Mouse (Mus musculus) testis, adult 2 months (tissue): ENCODE results near the gene 1810009A15Rik. TPM values are rescaled to one million over a fixed set of nuclear protein-coding genes. Genes with fewer than 3 reads are reported as not detected.
A peak's percentile ranks its signal among the peaks of the same experiment; 100 is the strongest.
"Not testable (repeated sequence)": the region's sequence is repeated elsewhere in the genome, so short reads cannot be mapped to it uniquely, and the experiment has no call there.

Source experiments
- H3K27ac ChIP-seq: fragments of 200-500 bp; 2 replicates; pipeline ENCODE4 v1.5.1; 2012; ENCODE audit warnings: low read depth, low read length; ENCODE audit not compliant: control insufficient read depth, insufficient read depth
- H3K27me3 ChIP-seq: fragments of 200-500 bp; 2 replicates; pipeline ENCODE4 v1.6.1; 2012; ENCODE audit warnings: mild to moderate bottlenecking, low read length, moderate library complexity; ENCODE audit not compliant: control insufficient read depth, insufficient read depth
- H3K36me3 ChIP-seq: fragments of 200-500 bp; 2 replicates; pipeline ENCODE4 v1.6.1; 2012; ENCODE audit warnings: mild to moderate bottlenecking, low read length; ENCODE audit not compliant: control insufficient read depth, insufficient read depth
- H3K4me1 ChIP-seq: fragments of 200-500 bp; 2 replicates; pipeline ENCODE4 v1.6.1; 2012; ENCODE audit warnings: low read length; ENCODE audit not compliant: control insufficient read depth, insufficient read depth
- H3K4me3 ChIP-seq: fragments of 200-500 bp; 2 replicates; pipeline ENCODE4 v1.5.1; 2012; ENCODE audit warnings: low read depth, mild to moderate bottlenecking, low read length, moderate library complexity, mixed read lengths; ENCODE audit not compliant: control insufficient read depth
- CTCF ChIP-seq: fragments of 200-500 bp; IDR thresholded peaks from 2 replicates; pipeline ENCODE4 v1.5.1; 2012; ENCODE audit warnings: low read depth, mild to moderate bottlenecking, inconsistent platforms, low read length, moderate library complexity; ENCODE audit not compliant: control insufficient read depth, insufficient read depth, insufficient replicate concordance
- POLR2A ChIP-seq: fragments of 200-500 bp; IDR thresholded peaks from 2 replicates; pipeline ENCODE4 v1.6.1; 2012; ENCODE audit warnings: low read depth, mild to moderate bottlenecking, inconsistent platforms, low read length, moderate library complexity; ENCODE audit not compliant: control insufficient read depth
- polyA plus RNA-seq: library from polyadenylated mRNA; depleted of rRNA; stranded (reverse); fragments of >200 nt; gene quantifications from 2 replicates; pipeline ENCODE4 v1.2.3, GENCODE M21; 2012

Gene 1810009A15Rik
- polyA plus RNA-seq, 1 experiment: 48.4 TPM

DNA sequence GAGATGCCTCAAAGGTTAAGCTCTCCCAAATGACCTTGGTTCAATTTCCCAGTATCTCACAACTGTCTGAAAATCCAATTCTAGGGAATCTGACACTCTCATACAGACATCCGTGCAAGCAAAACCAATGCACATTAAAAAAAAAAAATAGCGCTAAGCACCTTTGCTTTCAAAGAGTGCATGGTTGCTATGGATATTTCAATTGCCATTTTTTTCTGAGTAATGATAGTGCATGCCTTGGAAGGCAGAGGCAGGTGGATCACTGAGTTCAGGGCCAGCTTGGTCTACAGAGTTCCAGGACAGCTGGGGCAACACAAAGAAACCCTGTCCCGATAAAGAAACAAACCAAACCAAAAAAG is 7.6 kb upstream of the 1810009A15Rik start:
- H3K4me1 ChIP-seq: peaks cover 3% of the 10 kb centered on the region
- no peak for TF ChIP-seq CTCF
- no peak for TF ChIP-seq POLR2A
- H3K27ac ChIP-seq: no peak overlapping the region
- no peaks in the 10 kb centered on the region; the same call in 1 of the 2 replicates for H3K36me3 ChIP-seq
- no peaks in the 10 kb centered on the region for H3K27me3 ChIP-seq
- peak overlapping the region; percentile 92; the same call in 1 of the 2 replicates for H3K4me3 ChIP-seq

DNA sequence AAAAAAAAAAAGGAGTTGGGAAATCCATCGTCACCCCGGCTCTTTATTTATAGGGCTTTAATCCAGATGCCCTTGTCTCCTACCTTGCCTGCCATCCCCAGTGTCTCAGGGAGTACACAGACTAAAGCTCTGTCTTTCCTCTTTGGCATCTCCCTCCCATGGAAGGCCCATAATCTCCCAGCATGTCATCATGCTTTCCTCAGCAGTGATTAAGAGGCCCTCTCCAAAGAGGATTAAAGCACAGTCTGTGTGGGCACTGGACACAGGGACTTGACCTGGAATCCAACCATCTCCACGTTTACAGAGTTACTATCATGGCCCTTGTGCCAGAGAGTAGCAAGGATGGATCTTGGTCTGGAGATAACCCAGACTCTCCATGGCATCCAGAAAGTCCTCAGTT is 5.0 kb upstream of the 1810009A15Rik start, which contains the start of the genes Lbhd1 and Gm49403:
TSS of gene Lbhd1 (plus strand) at position 117 of the 400 bp plus-strand sequence.
TSS of gene Gm49403 (plus strand) at position 315 of the 400 bp plus-strand sequence.
- H3K4me3 ChIP-seq: no peak within 1 kb of the TSS
- no peaks in the 10 kb centered on the region for H3K27me3 ChIP-seq
- TF ChIP-seq POLR2A (no peak), CTCF (no peak)
- peaks cover 7% of the 10 kb centered on the region for H3K4me1 ChIP-seq
- no peaks in the 10 kb centered on the region for H3K36me3 ChIP-seq
- no peak within 1 kb of the TSS for H3K27ac ChIP-seq

DNA sequence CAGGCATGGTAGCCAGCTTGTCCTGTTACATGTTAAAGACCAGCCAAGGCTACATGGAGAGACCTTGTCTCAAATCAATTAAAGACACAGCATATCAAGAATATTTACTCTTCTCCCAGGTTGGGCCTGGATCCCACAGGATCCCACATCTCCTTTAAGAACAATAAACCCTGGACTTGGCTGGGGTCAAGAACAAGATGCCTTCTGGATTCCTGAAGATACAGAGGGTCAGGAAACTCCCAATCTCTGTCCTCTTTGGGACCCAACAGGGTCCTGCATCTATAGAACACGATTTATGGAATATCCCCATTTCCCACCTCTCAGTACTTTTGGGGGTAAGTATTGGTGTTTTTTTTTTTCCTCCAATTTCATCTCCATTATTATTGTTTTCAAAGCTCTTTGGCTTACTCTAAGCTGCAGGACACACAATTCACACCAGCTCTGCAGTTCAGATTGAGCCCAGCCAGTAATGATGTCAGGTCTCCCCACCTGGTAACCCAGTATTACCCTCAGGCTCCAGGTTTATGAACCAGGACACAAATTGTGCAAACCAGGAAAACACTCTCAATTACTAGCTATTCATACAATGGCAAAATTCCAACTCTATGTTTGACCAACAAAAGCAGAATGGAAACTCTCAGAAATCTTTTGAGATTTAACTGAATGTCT is 1.6 kb upstream of the 1810009A15Rik start:
- TF ChIP-seq POLR2A (no peak), CTCF (no peak)
- H3K4me3 ChIP-seq: no peak overlapping the region
- no peaks in the 10 kb centered on the region for H3K36me3 ChIP-seq
- peaks cover 4% of the 10 kb centered on the region for H3K4me1 ChIP-seq
- no peaks in the 10 kb centered on the region for H3K27me3 ChIP-seq
- H3K27ac ChIP-seq: no peak overlapping the region

DNA sequence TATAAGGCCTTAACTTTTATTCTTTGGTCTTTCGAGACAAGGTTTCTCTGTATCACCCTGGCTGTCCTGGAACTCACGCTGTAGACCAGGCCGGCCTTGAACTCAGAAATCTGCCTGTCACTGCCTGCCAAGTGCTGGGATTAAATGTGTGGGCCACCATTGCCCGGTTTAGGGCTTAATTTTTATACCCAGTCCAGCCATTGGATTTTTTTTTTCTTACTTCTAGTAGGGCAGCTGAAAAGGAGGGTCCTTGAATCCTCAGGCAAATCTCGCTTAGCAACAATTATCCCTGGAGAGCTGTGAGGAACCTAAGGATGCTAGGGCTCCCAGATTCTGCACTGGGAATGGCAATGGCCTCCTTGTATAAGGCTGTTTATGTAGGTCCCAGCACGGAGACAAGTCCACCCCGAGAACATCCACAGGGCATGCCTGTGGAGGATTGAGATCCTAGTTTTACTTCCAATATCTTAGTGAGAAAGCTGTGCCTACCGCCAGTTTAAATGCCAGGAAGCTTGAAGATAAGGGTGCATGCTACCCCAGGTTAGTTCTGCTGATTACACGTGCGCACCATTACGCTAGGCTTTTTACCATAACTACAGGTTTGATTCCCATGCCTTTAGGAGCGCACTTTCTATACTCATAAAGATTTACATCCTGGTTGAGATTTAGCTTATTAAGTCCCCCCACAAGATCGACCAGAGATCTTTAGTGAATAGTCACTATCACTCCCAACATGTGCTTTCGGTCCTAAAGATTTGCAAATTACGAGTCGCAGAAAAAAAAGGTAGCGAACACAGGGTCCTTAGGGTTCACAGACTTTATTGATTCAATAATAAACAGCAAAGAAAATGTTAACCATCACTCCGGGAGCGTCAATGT is 829 bp upstream of the 1810009A15Rik start:
- TF ChIP-seq POLR2A (no peak), CTCF (no peak)

DNA sequence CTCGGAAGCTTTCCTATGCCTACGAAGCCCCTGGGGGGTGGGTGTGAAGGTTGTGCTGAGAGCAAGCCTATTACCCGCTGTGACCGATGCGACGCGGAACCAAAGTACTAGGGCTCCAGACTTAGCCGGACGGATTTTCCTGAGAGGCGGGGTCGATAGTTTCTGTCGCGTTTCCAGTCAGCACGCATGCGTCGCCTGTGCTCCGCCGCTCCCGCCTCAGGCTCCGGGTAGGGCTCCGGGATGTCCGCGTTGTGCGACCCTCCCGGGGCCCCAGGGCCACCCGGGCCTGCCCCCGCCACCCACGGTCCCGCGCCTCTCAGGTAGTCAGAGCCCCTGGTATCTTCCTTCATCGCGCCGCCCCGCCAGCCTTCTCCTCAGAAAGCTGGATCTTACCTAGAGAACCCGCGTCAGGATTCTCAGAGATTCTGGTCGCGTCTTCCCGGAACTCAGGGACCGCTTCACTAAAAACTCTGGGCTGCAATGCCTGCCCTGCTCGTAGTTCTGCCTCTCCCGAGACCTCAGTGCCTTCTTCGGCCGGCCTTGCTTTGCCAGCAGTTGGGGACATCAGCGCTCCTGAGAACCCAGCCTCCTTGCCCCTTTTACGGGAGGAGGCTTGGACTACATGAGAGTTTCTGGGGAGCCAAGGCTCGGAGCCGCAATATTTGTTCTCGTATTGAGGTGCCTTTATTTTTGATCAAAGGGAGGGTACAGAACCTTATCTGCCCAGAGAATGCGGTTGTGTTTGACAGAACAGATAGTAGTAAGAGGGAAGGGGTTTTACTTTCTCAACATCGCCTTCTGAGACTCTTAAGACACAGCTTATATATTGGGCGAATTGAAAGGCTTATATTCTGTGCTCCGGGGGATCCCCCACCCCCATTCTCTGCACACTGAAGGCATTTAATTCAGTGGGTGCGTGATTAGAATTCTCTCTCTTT is 4.4 kb downstream of the 1810009A15Rik start, which contains the start of gene Ints5:
TSS of gene Ints5 (plus strand) at position 177 of the 938 bp plus-strand sequence.
- Histone ChIP-seq H3K36me3 (no peaks in the 10 kb centered on the region), H3K4me3 (peak within 1 kb of the TSS; percentile 76), H3K27ac (peak within 1 kb of the TSS; percentile 73), H3K27me3 (no peaks in the 10 kb centered on the region), H3K4me1 (peaks cover 16% of the 10 kb centered on the region)
- TF ChIP-seq POLR2A: peak; percentile 92
- TF ChIP-seq CTCF: no peak

More for the DNA sequence above, 829 bp upstream of the 1810009A15Rik start:
- Histone ChIP-seq H3K4me1 (peaks cover 5% of the 10 kb centered on the region), H3K4me3 (peak overlapping the region; percentile 98), H3K36me3 (no peaks in the 10 kb centered on the region), H3K27me3 (no peaks in the 10 kb centered on the region), H3K27ac (peak overlapping the region; percentile 83)

DNA sequence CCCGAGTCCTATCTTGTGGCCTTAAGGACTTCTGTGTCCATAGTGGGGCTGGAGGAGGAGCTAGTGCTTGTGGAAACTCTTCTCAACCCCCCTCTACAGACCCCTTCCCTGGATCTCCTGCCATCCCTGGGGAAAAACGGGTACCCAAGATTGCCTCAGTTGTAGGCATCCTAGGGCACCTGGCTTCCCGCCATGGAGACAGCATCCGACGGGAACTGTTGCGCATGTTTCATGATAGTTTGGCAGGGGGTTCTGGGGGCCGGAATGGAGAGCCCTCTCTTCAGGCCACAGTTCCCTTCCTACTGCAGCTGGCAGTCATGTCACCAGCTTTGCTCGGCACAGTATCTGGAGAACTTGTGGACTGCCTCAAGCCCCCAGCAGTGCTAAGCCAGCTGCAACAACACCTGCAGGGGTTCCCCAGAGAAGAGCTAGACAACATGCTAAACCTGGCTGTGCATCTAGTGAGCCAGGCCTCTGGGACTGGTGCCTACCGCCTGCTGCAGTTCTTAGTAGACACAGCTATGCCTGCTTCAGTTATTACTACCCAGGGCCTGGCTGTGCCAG is 6.8 kb downstream of the 1810009A15Rik start:
- Histone ChIP-seq H3K4me3 (no peak overlapping the region), H3K27ac (no peak overlapping the region), H3K36me3 (no peaks in the 10 kb centered on the region), H3K27me3 (no peaks in the 10 kb centered on the region), H3K4me1 (peaks cover 16% of the 10 kb centered on the region)
- no peak for TF ChIP-seq CTCF
- no peak for TF ChIP-seq POLR2A

DNA sequence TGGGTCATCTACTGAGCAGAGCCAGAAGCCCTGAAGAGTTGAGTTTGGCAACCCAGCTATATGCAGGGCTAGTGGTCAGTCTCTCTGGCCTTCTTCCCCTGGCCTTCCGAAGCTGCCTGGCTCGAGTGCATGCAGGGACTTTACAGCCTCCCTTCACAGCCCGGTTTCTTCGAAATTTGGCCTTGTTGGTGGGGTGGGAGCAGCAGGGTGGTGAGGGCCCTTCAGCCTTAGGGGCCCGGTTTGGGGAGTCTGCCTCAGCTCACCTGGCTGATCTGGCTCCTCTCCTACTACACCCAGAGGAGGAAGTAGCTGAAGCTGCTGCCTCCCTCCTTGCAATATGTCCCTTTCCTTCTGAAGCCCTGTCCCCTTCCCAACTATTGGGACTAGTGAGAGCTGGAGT is 7.6 kb downstream of the 1810009A15Rik start:
- peak overlapping the region; percentile 92; the same call in 1 of the 2 replicates for H3K4me3 ChIP-seq
- not testable (repeated sequence) for H3K27ac ChIP-seq

DNA sequence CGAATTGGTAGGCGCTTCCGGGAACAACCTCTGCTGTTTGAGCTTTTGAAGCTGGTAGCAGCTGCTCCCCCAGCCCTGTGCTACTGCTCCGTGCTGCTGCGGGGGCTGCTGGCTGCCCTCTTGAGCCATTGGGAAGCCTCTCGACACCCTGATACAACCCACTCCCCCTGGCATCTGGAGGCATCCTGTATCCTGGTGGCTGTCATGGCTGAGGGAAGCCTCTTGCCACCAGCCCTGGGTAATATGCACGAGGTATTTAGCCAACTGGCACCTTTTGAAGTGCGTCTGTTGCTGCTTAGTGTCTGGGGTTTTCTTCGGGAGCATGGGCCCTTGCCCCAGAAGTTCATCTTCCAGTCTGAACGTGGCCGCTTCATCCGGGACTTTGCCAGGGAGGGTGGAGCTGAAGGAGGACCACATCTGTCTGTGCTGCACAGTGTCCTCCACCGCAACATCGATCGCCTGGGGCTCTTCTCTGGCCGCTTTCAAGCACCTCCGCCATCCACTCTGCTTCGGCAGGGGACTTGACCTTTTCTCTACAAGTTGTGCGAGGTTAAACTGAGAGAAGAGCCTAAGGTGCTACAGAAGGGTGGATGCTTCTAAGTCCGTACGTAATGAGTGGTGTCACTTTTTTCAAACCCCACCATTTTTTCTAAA is 8.7 kb downstream of the 1810009A15Rik start:
- H3K36me3 ChIP-seq, H3K27me3 ChIP-seq: not testable (repeated sequence)
- peak overlapping the region; percentile 78 for H3K27ac ChIP-seq
- H3K4me3 ChIP-seq: peak overlapping the region; percentile 92
- peaks cover 16% of the 10 kb centered on the region for H3K4me1 ChIP-seq

More for the DNA sequence above, 7.6 kb downstream of the 1810009A15Rik start:
- not testable (repeated sequence) for H3K27me3 ChIP-seq, H3K36me3 ChIP-seq
- peaks cover 16% of the 10 kb centered on the region for H3K4me1 ChIP-seq
